ENCODE assay signal across 22 mouse cellular contexts in the genomic region with DNA sequence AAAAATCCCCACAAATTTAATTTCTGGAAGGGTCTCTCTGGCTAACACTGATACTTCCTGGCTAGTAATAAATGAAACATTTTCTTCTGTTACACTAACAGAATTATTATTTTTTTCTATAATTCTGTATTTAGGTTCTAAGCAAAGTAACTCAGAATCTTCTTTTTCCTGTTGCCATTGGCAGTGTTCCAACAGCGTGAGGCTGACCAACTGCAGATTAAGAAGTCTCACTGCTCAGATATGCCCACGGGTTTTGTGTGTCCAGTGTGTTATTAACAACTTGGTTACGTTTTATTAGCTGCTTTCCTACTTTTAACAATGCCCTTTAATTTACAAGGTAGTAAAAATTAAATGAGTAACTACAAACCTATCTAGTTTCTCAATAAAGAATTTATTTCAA. TPM values are rescaled to one million over a fixed set of nuclear protein-coding genes. Genes with fewer than 3 reads are reported as not detected.
DNase-seq lines count a peak whose midpoint lies in the region; ATAC-seq and TF ChIP-seq lines count a peak whose summit lies in the region.
"Had no signal": no experiment of that assay in that cellular context is flagged by ENCODE, and none has a peak within 500 bp of the region (broad histone marks: within the 10 kb centered on the region; RNA-seq: fewer than 3 reads in every experiment).

No protein-coding gene starts in this region.

- no peak overlapping the region for H3K9ac ChIP-seq in kidney, postnatal 0 days (ENCODE audit: low read depth, low read length)
- H3K9ac ChIP-seq in kidney, embryonic 14.5 days (ENCODE audit: low read depth, low read length): no peak overlapping the region
- H3K9ac ChIP-seq: intestine, embryonic 15.5 days; limb, embryonic 15.5 days had no signal

- no peaks in the 10 kb centered on the region for H3K9me3 ChIP-seq in kidney, postnatal 0 days (replicated peaks; ENCODE audit: low read length)
- H3K9me3 ChIP-seq in kidney, embryonic 14.5 days (ENCODE audit: control insufficient read depth, low read length): no peaks in the 10 kb centered on the region
- H3K9me3 ChIP-seq: forebrain, embryonic 10.5 days; hindbrain, embryonic 10.5 days; intestine, embryonic 15.5 days; limb, embryonic 15.5 days; midbrain, embryonic 10.5 days had no signal

- TF ChIP-seq CTCF in kidney, postnatal 0 days (IDR thresholded peaks at IDR 0.05; ENCODE audit: low read depth): no peak

- no peak overlapping the region for H3K27ac ChIP-seq in kidney, postnatal 0 days
- H3K27ac ChIP-seq in kidney, embryonic 14.5 days (ENCODE audit: low read depth, low read length): no peak overlapping the region
- H3K27ac ChIP-seq: forebrain, embryonic 10.5 days; heart, adult 2 months; hindbrain, embryonic 10.5 days; intestine, embryonic 15.5 days; left cerebral cortex, adult 2 months; limb, embryonic 15.5 days; midbrain, embryonic 10.5 days; stomach, postnatal 0 days had no signal

- no peaks in the 10 kb centered on the region for H3K36me3 ChIP-seq in kidney, postnatal 0 days (ENCODE audit: insufficient read depth, low read length)
- H3K36me3 ChIP-seq in kidney, embryonic 14.5 days (ENCODE audit: control insufficient read depth, insufficient read depth, low read length): no peaks in the 10 kb centered on the region
- H3K36me3 ChIP-seq: forebrain, embryonic 10.5 days; hindbrain, embryonic 10.5 days; intestine, embryonic 15.5 days; limb, embryonic 15.5 days; midbrain, embryonic 10.5 days had no signal

- WGBS in kidney, postnatal 0 days: 22% methylated on average over 3 of the region's 3 CpGs
- 43% methylated on average over 3 of the region's 3 CpGs for WGBS in kidney, embryonic 14.5 days

- no peaks in the 10 kb centered on the region for H3K4me1 ChIP-seq in kidney, postnatal 0 days (replicated peaks; ENCODE audit: insufficient read depth, low read length)
- no peaks in the 10 kb centered on the region for H3K4me1 ChIP-seq in kidney, embryonic 14.5 days (ENCODE audit: control insufficient read depth, insufficient read depth, low read length)
- H3K4me1 ChIP-seq: hindbrain, embryonic 10.5 days; midbrain, embryonic 10.5 days had no signal

- H3K4me2 ChIP-seq in kidney, postnatal 0 days (ENCODE audit: low read length): no peak overlapping the region
- H3K4me2 ChIP-seq in kidney, embryonic 14.5 days (replicated peaks; ENCODE audit: low read depth, low read length): no peak overlapping the region
- H3K4me2 ChIP-seq: intestine, embryonic 15.5 days; limb, embryonic 15.5 days had no signal

- ATAC-seq in kidney, postnatal 0 days (replicated peaks; ENCODE audit: low FRiP score, low read depth): no peak
- no peak for ATAC-seq in kidney, embryonic 14.5 days (ENCODE audit: low FRiP score, low TSS enrichment)
- ATAC-seq in erythroid progenitor cell, adult 5-6 weeks (replicated peaks; ENCODE audit: low FRiP score, poor library complexity, severe bottlenecking): peak; percentile 44
- ATAC-seq: forebrain, embryonic 16.5 days; hindbrain, embryonic 16.5 days; lung, postnatal 0 days had no signal

- DNase-seq in kidney, postnatal 0 days (ENCODE audit: low spot score): peak; percentile 31
- DNase-seq in 3T3-L1 (ENCODE audit: low read depth, low spot score) (peak; percentile 61), MN1 (ENCODE audit: low spot score) (peak; percentile 48)
- DNase-seq in adrenal gland, adult 18-20 months (ENCODE audit: low spot score in 2 of 2): no peak
- no peak for DNase-seq in adrenal gland, postnatal 10 days
- DNase-seq in cerebellum, adult 18-20 months: no peak
- DNase-seq: cerebellum, adult 8-10 months; embryo, embryonic 11 days; right cerebral cortex, postnatal 14 days had no signal

- H3K27me3 ChIP-seq in kidney, postnatal 0 days (ENCODE audit: insufficient read depth, low read length): no peaks in the 10 kb centered on the region
- no peaks in the 10 kb centered on the region for H3K27me3 ChIP-seq in kidney, embryonic 14.5 days (ENCODE audit: control insufficient read depth, insufficient read depth, low read length)
- H3K27me3 ChIP-seq: intestine, embryonic 15.5 days; limb, embryonic 15.5 days had no signal

- no peak overlapping the region for H3K4me3 ChIP-seq in kidney, postnatal 0 days (replicated peaks; ENCODE audit: low read depth, low read length)
- H3K4me3 ChIP-seq in kidney, embryonic 14.5 days (ENCODE audit: low read length): no peak overlapping the region
- H3K4me3 ChIP-seq: forebrain, embryonic 10.5 days; heart, adult 2 months; hindbrain, embryonic 10.5 days; intestine, embryonic 15.5 days; left cerebral cortex, adult 2 months; limb, embryonic 15.5 days; midbrain, embryonic 10.5 days had no signal

RNA-seq across cellular contexts. Expression of a gene that starts 46.7 kb away (rescaled TPM):
- 29.2 and 33.6 TPM in 2 replicates for polyA plus RNA-seq in kidney, postnatal 0 days (2015; fragmentation: Nextera tagmentation; extraction: Ambion mirVana)
- 44.2 and 53.9 TPM in 2 replicates for polyA plus RNA-seq in kidney, embryonic 14.5 days (2014; fragmentation: Nextera tagmentation; extraction: Ambion mirVana)
- 26.4 and 42.9 TPM in 2 replicates for total RNA-seq in erythroid progenitor cell, adult 5-6 weeks (2015; ENCODE audit: low replicate concordance)
- 22.1 and 31.8 TPM in 2 replicates for total RNA-seq in erythroid progenitor cell, adult 5-6 weeks (2017; ENCODE audit: low replicate concordance)
- total RNA-seq in adrenal gland, adult 18-20 months (2021): 10 to 100 TPM; 42.6 to 44.0 TPM
- 10 to 100 TPM; 29.1 to 30.9 TPM for total RNA-seq in adrenal gland, postnatal 10 days (2021)

RNA-seq across cellular contexts. Expression of a gene that starts 46.8 kb away (rescaled TPM):
- 1,196 and 1,208 TPM in 2 replicates for polyA plus RNA-seq in kidney, postnatal 0 days (2015; fragmentation: Nextera tagmentation; extraction: Ambion mirVana)
- polyA plus RNA-seq in kidney, embryonic 14.5 days (2014; fragmentation: Nextera tagmentation; extraction: Ambion mirVana): 1,862 and 2,225 TPM in 2 replicates
- 681 and 819 TPM in 2 replicates for total RNA-seq in erythroid progenitor cell, adult 5-6 weeks (2015; ENCODE audit: low replicate concordance)
- 585 and 610 TPM in 2 replicates for total RNA-seq in erythroid progenitor cell, adult 5-6 weeks (2017; ENCODE audit: low replicate concordance)
- total RNA-seq in adrenal gland, adult 18-20 months (2021): 100 to 1,000 TPM; 113 to 157 TPM
- 100 to 1,000 TPM; 186 to 230 TPM for total RNA-seq in adrenal gland, postnatal 10 days (2021)

Comparison
In these comparisons a context has a peak if more than half of its experiments do, and no peak if none do; other contexts are left out.
1. DNase-seq: peak in kidney, postnatal 0 days (single experiment), 3T3-L1 (single experiment) and MN1 (single experiment); none in adrenal gland, adult 18-20 months (0 of 2), adrenal gland, postnatal 10 days (single experiment) and cerebellum, adult 18-20 months (0 of 2).